Mouse (Mus musculus): Measurements from ENCODE around the gene Nedd8.

Nedd8 gene

DNA sequence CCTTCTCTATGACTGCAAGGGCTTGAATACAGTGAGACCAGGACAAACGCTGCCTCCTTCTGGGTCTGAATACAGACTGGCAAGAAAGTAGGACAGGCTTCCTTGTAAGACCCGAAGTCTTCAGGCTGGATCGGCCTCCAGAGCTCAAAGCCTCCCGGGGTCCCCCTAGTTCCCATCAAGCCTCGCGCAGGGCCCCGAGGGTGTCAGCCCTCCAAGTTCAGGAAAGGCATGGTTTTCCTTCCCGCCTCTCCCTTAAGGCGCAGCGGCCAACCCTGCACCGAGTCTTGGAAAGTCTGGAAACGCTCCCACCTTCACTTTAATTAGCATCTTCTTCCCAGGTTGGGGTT lies 465 bp downstream of the Nedd8 start:
- DNase-seq (ENCODE audit: low read depth, low spot score), result no peak

DNA sequence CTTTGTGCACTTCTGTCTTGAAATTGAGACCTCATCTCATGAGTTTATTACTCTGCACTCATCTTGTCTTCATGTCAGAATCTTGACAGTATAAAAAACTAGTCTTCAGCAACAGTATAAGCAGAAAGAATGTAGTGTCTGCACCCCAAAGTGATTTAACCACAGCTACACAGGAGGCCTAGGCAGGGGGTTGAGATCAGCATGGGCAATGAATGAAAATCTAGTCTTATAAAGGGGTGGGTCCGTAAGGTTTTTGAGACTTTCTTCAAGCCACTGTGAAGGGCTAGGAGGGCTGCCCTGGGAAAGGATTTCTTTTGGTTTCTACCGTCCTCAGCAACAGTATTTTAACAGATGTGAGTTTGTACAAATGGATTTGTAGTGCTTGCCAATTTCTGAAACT lies 11.3 kb downstream of the Nedd8 start:
- DNase-seq (ENCODE audit: low read depth, low spot score), result no peak

DNA sequence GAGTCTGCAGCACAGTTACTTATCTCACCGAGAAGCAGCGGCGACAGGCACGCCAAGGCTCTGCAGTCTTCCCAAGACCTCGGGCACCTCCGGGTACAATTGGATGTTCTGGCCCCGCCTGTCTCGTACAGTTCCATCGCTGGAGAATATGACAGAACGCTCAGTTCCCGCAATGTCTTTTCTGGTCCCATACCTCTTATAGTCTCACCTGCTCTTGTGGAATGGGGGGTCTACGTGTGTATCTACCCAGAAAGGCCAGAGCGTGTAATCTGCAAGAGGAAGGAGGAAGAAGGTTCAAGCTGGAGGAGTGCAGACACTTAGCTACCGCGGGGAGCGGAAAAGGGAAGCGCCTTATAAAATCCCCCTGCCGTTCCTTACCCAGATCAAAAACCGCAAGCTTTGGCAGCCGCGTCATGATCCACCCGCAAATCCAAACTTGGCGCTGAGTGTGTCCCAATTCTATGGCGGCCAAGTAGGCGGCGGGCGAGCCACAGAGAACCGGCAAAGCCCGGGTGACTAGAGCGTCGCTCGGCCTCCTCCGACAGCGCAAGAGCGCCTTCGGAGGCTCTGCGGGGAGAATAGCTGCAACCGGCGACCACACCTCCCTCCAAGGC lies 11.9 kb downstream of the Nedd8 start, which contains the start of gene Mdp1:
Gene Mdp1 (minus strand): TSS at position 549 of the 614 bp plus-strand sequence.
- DNase-seq (ENCODE audit: low read depth, low spot score), result peak; percentile 76

DNA sequence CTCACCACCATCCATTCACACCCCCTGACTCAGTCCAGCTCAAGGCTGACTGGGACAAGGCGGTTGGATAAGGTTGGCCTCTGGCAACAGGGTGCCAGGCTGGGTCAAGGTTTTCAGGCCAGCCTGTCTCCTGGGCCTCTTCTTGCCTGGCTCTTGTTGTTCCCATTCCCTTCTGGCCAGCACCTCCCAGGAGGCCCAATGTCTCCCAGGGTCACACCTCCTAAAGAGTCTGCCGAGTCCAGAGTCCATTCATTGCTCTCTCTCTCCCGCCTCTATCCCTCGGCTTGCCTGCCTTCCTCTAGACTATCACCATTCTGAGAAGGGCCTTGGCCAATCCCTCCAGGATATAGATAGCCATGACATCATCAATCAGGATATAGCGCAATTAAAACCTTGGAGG lies 13.9 kb downstream of the Nedd8 start:
- no peak for DNase-seq (ENCODE audit: low read depth, low spot score)

DNA sequence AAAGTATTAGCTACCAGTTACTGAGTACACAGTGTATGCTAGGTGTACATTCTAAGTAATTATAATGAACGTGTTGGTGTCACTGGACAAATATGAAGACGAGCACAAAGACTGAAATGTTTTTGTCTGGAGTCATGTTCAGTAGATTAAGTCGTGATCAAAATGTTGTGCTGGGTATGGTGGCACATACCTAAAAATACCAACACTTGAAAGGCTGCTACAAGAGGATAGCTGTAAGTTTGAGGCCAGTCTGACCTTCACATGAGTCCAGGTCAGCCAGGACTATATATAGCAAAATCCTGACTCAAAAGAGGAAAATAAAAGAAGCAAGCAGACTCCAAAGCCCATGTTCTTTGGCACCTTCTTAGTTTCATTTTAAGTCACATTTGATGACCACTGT lies 15.0 kb downstream of the Nedd8 start:
- no peak for DNase-seq (ENCODE audit: low read depth, low spot score)

DNA sequence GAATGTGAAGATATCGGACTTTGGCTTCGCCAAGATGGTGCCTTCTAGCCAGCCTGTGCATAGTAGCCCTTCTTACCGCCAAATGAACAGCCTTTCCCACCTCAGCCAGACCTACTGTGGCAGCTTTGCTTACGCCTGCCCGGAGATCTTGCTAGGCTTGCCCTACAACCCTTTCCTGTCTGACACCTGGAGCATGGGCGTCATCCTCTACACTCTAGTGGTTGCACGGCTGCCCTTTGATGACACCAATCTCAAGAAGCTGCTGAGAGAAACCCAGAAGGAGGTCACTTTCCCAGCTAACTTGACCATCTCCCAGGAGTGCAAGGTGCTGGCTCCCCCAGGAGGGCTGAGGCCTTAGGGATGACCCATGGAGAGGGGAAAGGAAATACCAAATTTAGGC lies 20.4 kb downstream of the Nedd8 start:
- no peak for DNase-seq (ENCODE audit: low read depth, low spot score)

DNA sequence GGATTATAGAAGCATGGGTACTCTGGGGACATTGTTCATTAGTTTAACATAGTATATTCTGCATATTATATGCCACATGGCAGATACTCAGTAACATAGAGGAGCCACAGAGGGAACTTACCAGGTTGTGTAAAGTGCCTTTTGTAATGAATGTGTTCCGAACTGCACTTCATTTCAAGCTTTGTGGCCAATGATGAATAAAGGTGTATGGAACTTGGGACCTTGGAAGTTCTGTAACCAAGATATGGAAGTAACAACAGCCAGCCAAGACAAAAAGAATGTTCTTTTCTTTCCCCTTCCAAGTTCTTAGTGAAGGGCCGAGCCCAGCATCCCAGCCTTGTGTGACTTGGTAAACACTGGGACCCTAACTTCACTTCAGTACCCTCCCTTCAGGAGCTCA lies 22.0 kb downstream of the Nedd8 start, which contains the start of gene Tssk4:
Gene Tssk4 (plus strand): TSS at position 301 of the 400 bp plus-strand sequence.
- DNase-seq (ENCODE audit: low read depth, low spot score), result no peak

DNA sequence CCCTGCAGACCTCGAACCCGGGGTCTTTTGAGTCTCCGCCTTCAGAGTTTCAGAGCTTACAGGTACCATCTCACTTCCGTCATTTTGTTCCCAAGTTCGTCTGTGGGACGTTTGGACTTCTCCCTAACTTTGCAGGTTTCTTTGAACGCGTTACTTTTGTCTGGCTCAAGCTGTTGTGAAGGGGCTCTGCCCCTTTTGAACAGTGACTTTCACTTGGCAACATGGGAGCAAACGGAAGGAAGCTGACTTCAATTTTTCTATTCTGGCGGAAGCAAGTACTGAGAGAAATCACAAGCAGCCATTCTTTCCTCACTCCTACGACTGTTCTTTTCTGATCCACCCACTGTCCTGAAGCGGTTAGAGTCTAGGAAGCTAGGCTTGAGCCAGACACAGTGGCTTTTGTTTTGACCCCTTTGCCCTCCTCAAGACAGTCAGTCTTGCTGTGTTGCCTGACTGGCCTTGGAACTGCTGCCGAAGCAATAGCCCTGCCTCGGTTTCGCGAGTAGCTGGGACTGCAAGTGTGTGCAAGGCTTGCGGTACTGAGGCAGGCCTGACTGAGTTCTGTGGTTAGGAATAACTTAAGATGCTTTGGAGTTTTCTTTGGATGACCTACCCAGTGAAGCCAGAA lies 27.5 kb downstream of the Nedd8 start:
- no peak for DNase-seq (ENCODE audit: low read depth, low spot score)

DNA sequence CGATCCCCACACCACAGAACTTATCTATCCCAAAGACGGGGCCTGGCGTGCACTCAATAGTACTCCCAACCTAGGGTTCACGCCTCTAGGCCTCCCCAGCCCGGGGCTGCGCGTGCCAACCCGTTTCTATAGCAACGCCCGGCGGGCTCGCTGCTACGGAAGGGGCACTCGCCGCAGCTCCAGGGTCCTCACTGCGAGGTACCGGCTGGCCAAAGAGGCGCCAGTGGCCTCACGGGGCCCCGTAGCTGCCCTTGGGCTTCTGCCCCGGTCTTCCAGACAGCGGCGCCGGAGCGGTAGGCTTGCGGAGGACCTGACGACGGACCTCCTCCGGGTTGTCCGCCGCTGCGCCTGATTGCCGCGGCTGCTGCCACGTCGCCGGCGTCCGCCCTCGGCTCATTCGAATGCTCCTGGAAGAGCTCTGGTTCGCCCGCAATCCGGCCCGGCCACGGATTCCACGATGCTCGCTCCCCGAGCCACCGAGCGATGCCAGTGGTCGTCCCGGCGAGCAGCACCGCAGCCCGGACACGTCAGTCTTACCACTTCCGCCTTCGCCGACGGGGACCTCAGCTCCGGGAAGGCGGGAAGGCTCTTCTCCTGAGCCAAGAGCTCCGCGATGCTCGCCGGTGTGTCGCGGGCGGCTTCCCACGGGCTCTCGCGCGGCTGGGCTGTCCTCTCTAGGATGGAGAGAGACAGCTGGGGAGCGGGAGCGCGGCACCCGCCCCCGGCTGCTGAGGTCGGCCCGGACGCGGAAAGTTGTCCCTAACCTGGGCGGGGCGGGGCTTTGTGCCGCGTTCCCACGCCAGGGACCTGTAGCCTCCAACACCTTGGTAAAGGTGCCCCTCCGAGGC lies 28.6 kb downstream of the Nedd8 start, which contains the start of gene Tm9sf1:
Gene Tm9sf1 (minus strand): TSS at position 747 of the 848 bp plus-strand sequence.
- peak; percentile 70 for DNase-seq (ENCODE audit: low read depth, low spot score)

DNA sequence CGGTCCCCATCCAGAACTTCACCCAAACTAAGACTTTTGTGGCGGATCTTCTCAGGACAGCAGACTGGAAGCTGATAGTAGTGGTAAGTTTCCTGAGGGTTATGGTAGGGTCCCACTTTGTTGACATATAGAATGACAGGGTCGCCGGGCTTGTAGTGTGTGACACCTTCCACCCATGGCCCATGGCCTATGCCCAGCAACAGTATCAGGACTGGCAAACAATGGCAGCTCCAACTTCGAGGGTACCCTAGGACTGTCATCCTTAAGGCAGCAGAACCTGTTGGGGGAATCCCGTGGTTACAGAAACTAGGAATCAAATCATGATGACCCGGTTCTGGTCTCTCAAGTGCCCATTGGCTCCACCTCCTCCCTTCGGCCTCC lies 29.3 kb downstream of the Nedd8 start:
- no peak for DNase-seq (ENCODE audit: low read depth, low spot score)

DNA sequence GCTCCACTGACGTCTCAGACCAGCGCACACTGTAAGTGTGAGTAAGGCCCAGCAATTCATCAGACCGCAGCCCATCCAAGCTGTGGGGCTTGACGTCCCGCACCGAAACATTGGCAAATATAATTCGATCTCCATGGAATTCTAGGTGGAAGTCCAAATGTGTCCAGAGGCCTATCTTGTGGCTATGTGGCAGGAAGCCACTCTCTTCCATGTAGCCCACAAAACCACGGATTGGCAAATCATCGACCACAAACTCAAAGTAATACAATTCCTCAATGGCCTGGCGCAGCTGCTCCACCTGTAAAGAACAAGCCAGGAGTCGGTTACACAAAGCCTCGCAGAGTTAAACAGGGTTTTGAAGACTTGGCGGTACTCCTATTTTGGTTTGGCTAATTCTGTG lies 30.6 kb downstream of the Nedd8 start:
- no peak for DNase-seq (ENCODE audit: low read depth, low spot score)

DNA sequence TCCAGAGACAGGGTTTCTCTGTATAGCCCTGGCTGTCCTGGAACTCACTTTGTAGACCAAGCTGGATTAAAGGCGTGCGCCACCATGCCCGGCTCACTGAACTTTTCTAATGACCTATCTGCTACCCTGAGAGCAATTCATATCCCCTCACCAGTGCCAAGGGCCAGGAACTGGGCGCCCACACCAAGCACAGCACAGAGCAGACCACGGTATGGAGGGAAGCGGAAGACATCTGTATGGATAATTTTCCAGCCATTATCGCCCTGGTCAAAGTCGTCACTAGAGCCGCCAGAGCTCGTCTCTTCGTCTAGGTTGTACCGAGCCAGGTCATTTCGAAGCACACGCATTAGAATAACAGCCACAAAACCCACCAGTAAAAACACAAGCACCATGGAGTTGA lies 31.1 kb downstream of the Nedd8 start:
- no peak for DNase-seq (ENCODE audit: low read depth, low spot score)

DNA sequence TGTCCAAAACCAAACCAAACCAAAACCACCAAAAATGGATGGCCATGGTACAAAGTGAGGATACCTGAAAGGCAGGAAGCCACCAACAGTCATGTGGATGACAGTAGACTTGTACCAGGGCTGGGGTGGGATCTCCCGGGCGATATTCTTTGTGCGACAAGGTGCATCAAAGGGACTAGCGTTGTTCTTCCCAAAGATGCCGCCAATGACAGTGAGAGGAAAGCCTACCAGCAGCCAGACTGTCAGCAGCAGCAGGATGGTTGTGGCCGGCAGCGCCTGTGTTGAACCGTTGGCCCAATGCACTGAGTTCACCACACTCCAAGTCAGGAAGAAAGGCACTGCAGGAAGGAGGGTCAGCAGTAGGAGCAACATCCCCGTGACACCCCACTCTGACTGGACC lies 34.1 kb downstream of the Nedd8 start, which contains the start of gene Gm49378:
Gene Gm49378 (minus strand): TSS at position 101 of the 400 bp plus-strand sequence.
- DNase-seq (ENCODE audit: low read depth, low spot score), result no peak

DNA sequence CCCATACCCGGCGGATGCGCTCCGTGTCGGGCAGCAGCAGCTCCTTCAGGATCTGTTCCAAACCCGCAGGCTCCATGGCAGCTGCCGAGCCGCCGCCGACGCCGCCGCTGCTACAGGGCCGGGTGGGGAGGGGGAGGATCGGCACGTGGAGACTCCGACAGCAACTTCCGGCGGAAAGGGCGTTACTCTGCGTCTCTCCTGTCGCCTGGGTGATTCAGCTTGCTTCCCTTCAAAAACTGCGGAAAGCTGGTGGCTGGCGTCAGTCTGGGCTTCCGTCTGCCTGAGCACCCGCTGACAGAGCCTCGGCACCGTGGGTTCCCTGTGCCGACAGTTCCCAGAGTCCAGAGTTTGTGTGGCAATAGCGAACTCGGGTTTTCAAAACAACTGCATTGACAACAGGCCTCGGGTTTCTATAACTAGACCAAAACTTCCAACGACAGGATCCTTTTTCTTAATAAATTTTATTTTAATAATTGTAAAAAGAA lies 36.4 kb downstream of the Nedd8 start, which contains the start of gene Ipo4:
Gene Ipo4 (minus strand): TSS at position 435 of the 485 bp plus-strand sequence.
- peak; percentile 76 for DNase-seq (ENCODE audit: low read depth, low spot score)

DNA sequence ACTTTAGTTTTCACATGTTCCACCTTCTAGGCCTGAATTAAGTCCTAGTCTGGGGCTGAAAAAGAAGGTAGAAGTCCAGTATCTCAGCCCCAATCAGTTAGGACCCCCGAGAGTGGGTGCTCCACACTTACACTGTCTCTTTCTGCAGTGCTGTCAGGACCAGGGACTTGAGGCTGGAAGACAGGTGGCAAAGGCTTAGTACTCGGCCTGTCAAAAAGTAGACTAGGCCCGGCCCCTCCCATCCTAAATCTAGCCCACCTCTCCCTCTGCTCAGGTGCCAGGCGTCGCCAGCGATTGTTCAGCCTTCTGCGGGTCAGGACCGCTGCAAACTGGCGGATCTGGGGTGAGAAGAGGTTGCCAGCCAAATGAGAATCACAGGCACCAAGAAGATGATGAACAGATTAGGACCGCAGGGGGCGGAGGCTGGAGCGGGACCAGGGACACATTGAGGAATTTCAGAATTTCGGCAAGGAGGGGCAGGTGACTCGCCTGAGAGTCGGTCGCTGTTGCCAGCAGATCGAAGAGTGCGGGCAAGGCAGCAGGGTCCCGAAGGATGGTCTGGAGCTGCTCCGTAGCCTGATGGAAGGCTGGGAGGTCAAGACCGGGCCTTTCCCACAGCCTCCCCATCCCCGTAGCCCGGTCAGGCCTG lies 36.9 kb downstream of the Nedd8 start:
- no peak for DNase-seq (ENCODE audit: low read depth, low spot score)

DNA sequence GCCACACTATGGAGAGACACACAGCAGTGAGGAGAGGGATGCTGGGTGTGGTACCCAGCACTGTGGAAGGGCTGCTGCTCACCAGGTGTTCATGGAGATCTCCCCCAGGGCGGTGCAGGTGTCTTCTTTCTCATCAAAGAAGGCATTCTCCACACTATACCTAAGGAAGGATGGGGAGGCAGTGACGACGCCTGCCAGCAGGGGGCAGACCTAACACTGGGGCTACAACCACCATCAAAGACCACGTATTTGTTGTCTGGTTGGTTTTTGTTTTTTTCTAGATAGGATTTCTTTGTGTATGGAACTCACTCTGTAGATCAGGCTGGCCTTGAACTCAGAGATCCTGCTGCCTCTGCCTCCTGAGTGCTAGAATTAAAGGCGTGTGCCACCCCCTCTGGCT lies 42.6 kb downstream of the Nedd8 start:
- DNase-seq (ENCODE audit: low read depth, low spot score), result no peak

DNA sequence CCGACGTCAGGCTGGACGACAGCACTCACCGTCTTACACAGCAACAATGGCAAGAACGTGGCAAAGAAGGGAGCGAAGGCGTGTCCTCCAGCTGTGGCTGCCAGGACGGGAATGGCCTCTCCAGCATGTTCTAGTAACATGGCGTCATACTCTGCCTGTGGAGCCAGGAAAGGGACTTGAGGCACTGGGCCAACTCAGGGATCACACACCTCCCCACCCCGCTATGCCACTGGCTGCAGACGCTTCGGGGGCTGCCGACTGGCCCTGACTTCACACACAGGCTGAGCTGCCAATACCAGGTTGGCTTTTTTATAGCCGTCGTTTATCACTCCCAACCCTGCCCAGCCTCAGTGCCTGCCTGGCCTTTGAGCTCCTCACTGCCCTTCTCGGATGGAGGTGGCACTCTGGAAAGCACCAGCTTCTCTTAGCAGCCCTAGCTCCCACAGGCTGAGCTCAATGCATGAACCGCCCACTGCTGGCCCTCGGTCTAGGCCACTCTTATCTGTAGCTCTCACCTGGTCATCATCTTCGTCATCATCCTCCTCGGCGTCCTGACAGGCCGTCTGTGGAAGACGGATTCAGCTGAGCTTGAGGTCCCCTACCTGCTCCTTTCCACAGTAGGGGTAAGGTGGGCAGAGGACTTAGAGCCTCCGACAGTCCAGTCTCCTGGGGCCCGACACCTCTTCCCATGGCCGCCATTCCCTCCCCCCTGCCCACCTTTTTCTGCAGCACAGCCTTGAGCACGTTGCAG lies 43.7 kb downstream of the Nedd8 start:
- DNase-seq (ENCODE audit: low read depth, low spot score), result no peak

DNA sequence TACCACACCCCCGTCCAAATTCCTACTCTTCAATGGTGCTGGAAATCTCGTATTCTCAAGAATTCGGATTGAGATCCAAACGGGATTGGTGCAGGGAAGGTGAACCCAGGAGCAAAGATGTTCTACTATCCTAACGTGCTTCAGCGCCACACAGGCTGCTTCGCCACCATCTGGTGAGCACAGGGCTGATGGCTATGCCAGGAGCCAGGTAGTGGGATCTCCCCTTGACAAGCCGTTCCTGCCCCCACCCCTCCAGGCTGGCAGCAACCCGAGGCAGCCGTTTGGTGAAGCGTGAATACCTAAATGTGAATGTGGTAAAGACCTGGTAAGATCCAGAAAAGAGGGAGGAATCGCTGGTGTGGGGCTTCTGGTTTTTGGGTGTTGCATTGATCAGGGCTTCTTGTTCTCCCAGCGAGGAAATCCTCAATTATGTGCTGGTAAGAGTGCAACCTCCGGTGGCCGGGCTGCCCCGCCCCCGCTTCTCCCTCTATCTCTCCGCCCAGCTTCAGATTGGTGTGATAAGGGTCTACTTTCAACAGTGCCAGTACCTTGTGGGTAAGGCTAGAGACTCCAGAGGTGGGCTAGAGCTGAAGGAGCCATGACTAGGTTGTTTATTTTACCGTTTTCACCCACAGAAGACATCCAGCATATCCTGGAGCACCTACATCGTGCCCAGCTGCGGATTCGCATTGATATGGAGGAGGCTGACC lies 53.3 kb downstream of the Nedd8 start:
- DNase-seq (ENCODE audit: low read depth, low spot score), result no peak

DNA sequence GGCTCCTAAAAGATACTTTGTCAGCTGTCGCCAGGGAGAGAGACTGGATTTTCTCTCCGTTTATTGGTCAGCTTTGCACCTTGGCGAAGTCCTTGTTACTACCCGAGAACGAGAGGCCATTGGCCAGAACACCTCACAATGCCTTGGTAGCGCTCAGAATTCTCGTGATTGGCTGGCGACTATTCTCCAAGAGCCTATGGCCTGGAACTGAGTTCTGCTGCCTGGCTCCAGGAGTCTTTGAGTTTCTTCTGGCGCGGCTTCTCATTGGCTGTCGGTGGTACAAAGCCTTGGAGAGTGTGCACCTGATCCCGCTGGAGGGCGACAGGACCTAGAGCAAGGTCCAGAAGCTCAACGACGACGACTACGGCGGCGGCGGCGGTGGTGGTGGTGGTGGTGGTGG lies 54.1 kb downstream of the Nedd8 start, which contains the start of gene Rec8:
Gene Rec8 (plus strand): TSS at position 216 of the 400 bp plus-strand sequence.
- no peak for DNase-seq (ENCODE audit: low read depth, low spot score)

DNA sequence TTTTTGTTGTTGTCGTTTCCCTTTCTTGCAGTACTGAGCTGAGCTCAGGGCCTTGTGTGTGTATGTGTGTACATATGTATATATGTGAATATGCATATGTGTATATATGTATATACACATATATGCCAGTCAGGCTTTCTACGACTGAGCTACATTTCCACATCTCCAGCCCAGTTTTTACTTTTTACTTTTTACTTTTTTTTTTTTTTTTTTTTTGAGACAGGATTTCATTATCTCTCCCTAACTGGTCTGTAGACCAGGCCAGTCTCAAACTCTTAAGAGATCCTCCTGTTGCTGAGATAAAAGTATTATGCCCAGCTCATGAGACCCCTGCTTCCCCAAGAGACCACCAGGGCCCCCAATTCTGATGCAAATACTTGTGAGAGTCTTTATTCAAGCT lies 55.1 kb downstream of the Nedd8 start:
- no peak for DNase-seq (ENCODE audit: low read depth, low spot score)

Measured in brain, embryonic 18.5 days (tissue).